Mouse (Mus musculus): Measurements from ENCODE around the gene Stox1.

DNA sequence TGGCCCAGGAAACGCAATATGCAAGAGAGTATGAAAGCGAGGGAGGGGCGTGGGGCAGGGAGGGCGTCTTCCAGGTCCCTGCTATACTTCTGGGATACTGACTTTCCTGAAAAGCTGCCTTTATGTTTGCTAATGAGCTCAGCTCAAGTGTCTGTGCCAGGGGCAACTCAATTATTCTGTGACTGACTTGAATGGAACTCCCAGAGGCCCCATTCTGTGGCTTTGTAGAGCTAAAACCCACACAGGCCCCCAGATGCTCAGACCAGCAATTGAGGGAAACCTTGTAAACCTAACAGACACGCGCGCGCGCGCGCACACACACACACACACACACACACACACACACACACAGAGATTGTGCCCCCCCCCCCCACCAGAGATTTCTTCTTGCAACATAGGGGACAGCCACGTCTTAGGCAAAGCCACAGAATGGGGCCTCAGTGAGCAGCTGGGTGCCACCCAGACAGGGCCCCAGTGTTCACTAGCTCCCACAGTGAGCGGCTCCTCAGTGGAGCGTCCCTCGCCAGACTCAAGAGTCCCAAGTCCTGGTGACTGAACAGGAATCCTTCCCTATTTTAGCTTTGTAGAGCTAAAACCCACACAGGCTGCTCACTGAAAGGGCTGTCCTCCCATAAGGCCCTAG is 38.8 kb downstream of the Stox1 start:
- no peak for TF ChIP-seq CTCF (IDR thresholded peaks at IDR 0.05; ENCODE audit: insufficient read depth, low read depth, low read length)
- TF ChIP-seq POLR2A (IDR thresholded peaks at IDR 0.05; ENCODE audit: insufficient read depth, low read depth, low read length): no peak
